Mouse (Mus musculus) heart, postnatal 0 days (tissue): Measurements from ENCODE around the gene Relch. TPM values are rescaled to one million over a fixed set of nuclear protein-coding genes. Genes with fewer than 3 reads are reported as not detected.
A peak's percentile ranks its signal among the peaks of the same experiment; 100 is the strongest.

Experiments
- ATAC-seq: fragments of 200-750 bp; cut with Nextera tagmentation; 2 replicates; pipeline ENCODE4 v1.8.0; 2017; ENCODE audit warnings: low read depth, moderate number of reproducible peaks, moderate library complexity; ENCODE audit not compliant: insufficient read depth
- DNase-seq: peaks from one replicate; pipeline ENCODE4 v3.0.0-alpha.2; 2016; ENCODE audit warnings: low spot score
- H3K27ac ChIP-seq: fragments of 300-500 bp; sonication (generic); 2 replicates; pipeline ENCODE4 v1.5.1; 2014; ENCODE audit warnings: low read depth, mild to moderate bottlenecking
- H3K27me3 ChIP-seq: fragments of 300-500 bp; sonication (generic); 2 replicates; pipeline ENCODE4 v1.6.1; 2014; ENCODE audit warnings: low read length, mixed read lengths; ENCODE audit not compliant: control insufficient read depth, insufficient read depth
- H3K36me3 ChIP-seq: fragments of 300-500 bp; sonication (generic); replicated peaks from 2 replicates; pipeline ENCODE4 v1.6.1; 2014; ENCODE audit warnings: low read length, mixed read lengths; ENCODE audit not compliant: control insufficient read depth, insufficient read depth
- H3K4me1 ChIP-seq: fragments of 300-500 bp; sonication (generic); 2 replicates; pipeline ENCODE4 v1.6.1; 2014; ENCODE audit warnings: antibody characterized with exemption; ENCODE audit not compliant: control insufficient read depth, insufficient read depth
- H3K4me2 ChIP-seq: fragments of 300-500 bp; sonication (generic); 2 replicates; pipeline ENCODE4 v1.6.1; 2014; ENCODE audit warnings: low read depth, mild to moderate bottlenecking, low read length, moderate library complexity
- H3K4me3 ChIP-seq: fragments of 300-500 bp; sonication (generic); 2 replicates; pipeline ENCODE4 v1.5.1; 2014; ENCODE audit warnings: low read depth, low read length
- H3K9ac ChIP-seq: fragments of 300-500 bp; sonication (generic); replicated peaks from 2 replicates; pipeline ENCODE4 v1.6.1; 2014; ENCODE audit warnings: low read depth, low read length, mixed read lengths
- H3K9me3 ChIP-seq: fragments of 300-500 bp; sonication (generic); replicated peaks from 2 replicates; pipeline ENCODE4 v1.6.1; 2016; ENCODE audit warnings: low read length; ENCODE audit not compliant: control insufficient read depth
- CTCF ChIP-seq: IDR thresholded peaks from 2 replicates; pipeline ENCODE4 v1.5.1; 2016; ENCODE audit warnings: antibody characterized with exemption, control low read depth, low read depth
- EP300 ChIP-seq: IDR thresholded peaks from 2 replicates; pipeline ENCODE4 v1.6.1; 2016; ENCODE audit warnings: antibody characterized with exemption, low read depth
- WGBS: fragments of 180-500 bp; shearing (Covaris S2); extraction: QIAGEN DNeasy Blood & Tissue Kit; methylation state at CpG from one replicate; pipeline ENCODE4 v1.1.7; 2014; 5-methylcytosine and 5-hydroxymethylcytosine counted together
- polyA plus RNA-seq: library from polyadenylated mRNA; unstranded; fragments of >200 nt; fragmentation: Nextera tagmentation; extraction: Ambion mirVana; gene quantifications from 2 replicates; pipeline ENCODE4 v1.2.1, GENCODE M21; 2015
- total RNA-seq: library from RNA; depleted of rRNA; stranded (reverse); fragments of >200 nt; gene quantifications from 2 replicates; pipeline ENCODE4 v1.2.3, GENCODE M21; 2014; ENCODE audit warnings: low replicate concordance

Gene Relch
- total and polyA plus RNA-seq, 2 experiments from 2014 or later = 12.2 to 23.9 TPM

DNA sequence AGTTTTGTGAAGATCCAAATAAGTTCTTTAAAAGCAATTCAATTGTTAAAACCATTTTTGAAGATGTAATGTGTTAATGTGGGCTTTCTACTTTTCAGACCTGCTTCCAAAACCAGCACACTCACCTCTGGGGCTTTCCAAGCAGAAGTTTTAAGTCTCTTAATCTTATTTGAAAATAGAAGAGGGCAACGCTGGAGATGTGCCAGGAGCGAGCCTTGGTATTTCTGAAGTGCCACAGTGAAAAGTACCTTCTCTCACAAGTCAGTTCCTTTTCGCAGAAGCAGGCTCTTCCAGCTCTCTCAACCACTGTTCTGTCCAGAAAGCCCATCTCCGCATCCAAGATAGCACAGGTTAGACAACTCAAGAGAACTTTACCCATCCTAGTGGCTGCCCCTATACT is 112.8 kb downstream of the Relch start:
- H3K27me3 ChIP-seq = peaks cover 30% of the 10 kb centered on the region
- no peak overlapping the region for H3K27ac ChIP-seq
- no peaks in the 10 kb centered on the region for H3K36me3 ChIP-seq
- DNase-seq = no peak
- TF ChIP-seq CTCF (no peak), EP300 (no peak)
- ATAC-seq = no peak
- WGBS = 82% methylated on average over 4 of the region's 4 CpGs
- no peak overlapping the region for H3K4me2 ChIP-seq
- H3K9ac ChIP-seq = no peak overlapping the region
- H3K9me3 ChIP-seq = no peaks in the 10 kb centered on the region
- no peaks in the 10 kb centered on the region; the same call in 1 of the 2 replicates for H3K4me1 ChIP-seq
- no peak overlapping the region for H3K4me3 ChIP-seq

DNA sequence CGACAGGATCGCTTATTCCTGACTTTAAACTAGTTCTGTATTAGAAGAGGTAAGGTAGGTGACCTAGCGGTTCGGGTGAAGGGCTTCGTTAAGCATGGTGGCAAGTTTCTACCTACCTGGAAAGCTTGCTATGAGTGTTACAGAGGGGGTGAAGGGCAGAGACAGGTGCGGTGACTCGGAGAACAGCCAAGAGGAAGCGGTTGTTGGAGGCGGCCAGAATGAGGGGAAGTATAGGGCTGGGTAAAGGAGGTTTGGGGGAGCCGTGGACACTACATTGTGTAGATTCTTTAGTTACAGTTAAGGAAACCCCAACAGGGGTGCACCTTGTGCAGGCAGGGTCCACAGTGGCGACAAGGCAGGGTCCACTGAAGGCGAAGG is 116.4 kb downstream of the Relch start:
- no peak for ATAC-seq
- no peaks in the 10 kb centered on the region for H3K9me3 ChIP-seq
- no peak for DNase-seq
- H3K9ac ChIP-seq = no peak overlapping the region; the same call in 1 of the 2 replicates
- 38% methylated on average over 12 of the region's 12 CpGs for WGBS
- H3K4me3 ChIP-seq = peak overlapping the region; percentile 66
- H3K36me3 ChIP-seq = no peaks in the 10 kb centered on the region
- no peak overlapping the region for H3K27ac ChIP-seq
- H3K4me2 ChIP-seq = peak overlapping the region; percentile 99
- TF ChIP-seq EP300 (no peak), CTCF (no peak)
- peaks cover 2% of the 10 kb centered on the region; the same call in 1 of the 2 replicates for H3K4me1 ChIP-seq
- H3K27me3 ChIP-seq = peaks cover 33% of the 10 kb centered on the region

DNA sequence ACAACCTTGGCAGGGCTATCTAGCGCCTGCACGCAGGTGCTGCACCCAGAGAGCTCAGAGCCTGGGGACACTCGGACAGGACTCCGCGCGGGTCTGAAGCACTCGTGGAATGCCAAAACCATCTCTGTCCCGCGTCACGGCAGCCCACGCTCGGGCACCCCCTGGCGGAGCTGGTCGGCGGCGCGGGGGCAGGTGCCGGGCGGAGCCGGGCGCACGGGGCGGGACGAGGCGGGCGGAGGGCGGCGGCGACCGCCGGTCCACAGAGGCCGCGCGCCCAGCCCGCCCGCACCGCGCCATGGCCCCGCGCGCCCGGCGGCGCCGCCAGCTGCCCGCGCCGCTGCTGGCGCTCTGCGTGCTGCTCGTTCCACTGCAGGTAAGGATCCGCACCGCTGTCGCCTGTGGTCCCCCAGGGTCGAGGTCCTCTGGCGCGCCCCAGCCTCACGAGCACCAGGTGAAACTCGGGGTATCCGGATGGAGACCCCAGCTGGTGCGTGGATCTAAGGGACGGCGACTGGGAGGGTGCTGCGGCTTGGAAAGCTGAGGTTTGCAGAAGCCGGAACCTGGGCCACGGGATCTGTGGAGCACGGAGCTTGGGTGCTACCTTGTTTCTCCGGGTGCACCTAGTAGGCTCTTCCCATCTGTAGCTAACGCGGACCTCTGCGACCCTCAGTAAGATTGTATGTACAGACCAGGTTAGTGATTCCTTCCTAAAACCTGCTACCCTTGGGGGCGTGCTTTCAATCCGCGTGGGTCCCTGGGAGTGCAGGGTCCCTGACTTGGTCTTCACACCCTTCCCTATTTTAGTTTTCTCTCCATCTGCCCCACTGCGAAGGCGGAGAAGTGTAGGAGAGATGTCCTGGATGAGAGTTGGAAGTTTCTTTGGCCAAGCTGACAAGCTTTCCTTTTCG is 117.0 kb downstream of the Relch start, which contains the start of gene Tnfrsf11a:
Gene Tnfrsf11a, plus strand, starts transcription at position 262 of the 908 bp plus-strand sequence.
- Histone ChIP-seq H3K36me3 (no peaks in the 10 kb centered on the region), H3K4me2 (peak within 1 kb of the TSS; percentile 99), H3K27ac (no peak within 1 kb of the TSS), H3K4me3 (peak within 1 kb of the TSS; percentile 66), H3K4me1 (peaks cover 6% of the 10 kb centered on the region; the same call in 1 of the 2 replicates), H3K27me3 (peaks cover 33% of the 10 kb centered on the region), H3K9me3 (no peaks in the 10 kb centered on the region), H3K9ac (peak within 1 kb of the TSS; percentile 63)
- TF ChIP-seq CTCF = peak; percentile 30
- no peak for TF ChIP-seq EP300
- peak; percentile 25 for DNase-seq
- ATAC-seq = peak; percentile 83
- WGBS = 5% methylated on average over 66 of the region's 77 CpGs

DNA sequence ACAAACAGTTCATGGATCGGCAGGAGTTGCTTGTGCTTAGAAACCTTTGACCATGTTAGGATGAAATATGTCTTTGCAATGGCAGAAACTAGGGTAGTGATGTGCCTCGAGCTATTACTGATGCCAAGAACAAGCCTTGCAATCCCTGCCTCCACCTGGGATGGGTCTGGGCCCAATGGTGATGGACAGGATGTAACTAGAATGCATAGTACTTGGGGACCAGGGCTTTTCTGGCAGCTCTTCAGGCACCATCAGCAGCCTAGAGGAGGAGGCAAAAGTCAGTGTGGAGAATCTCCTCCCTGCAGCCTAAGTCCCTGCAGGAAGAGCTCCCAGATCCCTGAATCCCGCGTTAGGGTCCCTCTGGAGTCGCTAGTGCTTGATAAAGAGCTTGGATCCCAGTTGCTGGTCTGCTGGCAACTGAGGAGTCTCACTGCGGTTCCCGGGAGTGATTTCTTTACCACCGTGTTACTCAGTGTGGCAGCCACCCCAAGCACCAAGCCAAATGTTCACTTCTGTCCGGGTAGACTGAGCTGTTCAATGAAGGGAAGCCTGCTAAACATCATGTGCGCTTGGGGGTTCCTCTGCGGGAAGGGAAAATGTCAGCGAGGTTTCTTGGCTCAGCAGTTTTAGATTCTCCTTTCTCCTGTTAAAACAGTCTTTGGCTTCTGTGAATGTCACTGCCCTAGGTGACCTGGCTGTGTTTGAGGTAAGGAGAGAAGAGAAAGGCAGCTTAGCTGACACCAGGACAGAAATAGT is 117.9 kb downstream of the Relch start:
- no peak overlapping the region for H3K27ac ChIP-seq
- no peak overlapping the region for H3K9ac ChIP-seq
- peak overlapping the region; percentile 66 for H3K4me3 ChIP-seq
- ATAC-seq (no peak), DNase-seq (no peak)
- H3K36me3 ChIP-seq = no peaks in the 10 kb centered on the region
- WGBS = 36% methylated on average over 12 of the region's 12 CpGs
- no peaks in the 10 kb centered on the region for H3K9me3 ChIP-seq
- peaks cover 6% of the 10 kb centered on the region; the same call in 1 of the 2 replicates for H3K4me1 ChIP-seq
- peaks cover 33% of the 10 kb centered on the region for H3K27me3 ChIP-seq
- TF ChIP-seq EP300 (no peak), CTCF (no peak)
- H3K4me2 ChIP-seq = peak overlapping the region; percentile 99

DNA sequence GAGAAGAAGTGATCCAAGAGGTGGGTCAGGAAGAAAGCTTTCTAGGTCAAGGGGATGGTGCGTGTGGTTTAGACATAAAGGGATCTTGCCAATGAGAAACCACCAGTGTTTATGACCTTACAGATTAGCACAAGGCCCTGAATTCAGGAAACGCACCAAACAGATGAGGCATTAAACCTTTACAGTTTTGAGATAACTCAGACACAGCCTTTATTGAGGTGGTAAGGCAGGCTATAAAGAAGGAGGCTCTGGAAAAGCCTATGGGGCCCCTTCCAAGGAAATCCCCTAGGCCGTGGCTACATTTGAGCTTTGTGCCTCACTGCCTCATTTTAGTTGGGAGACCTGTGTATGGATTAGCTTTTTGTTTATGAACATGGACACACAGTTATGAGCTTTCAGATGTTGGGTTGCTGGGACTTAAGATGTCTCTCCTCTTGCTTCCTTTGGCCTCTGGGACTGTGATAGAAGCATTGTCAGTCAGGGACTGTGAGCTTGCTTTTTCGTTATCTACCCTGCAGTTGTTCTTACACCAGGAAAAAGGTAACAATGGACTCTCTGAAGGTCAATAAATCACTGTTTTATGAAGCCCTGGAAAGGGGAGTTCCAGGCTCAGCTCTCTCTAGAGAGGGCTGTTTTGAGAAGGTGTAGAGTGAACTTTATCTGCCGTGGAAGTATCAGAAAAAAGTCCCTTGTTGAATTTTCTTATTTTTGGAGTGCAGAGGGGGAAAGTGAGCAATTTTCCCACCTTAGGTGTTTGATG is 120.8 kb downstream of the Relch start:
- peaks cover 6% of the 10 kb centered on the region; the same call in 1 of the 2 replicates for H3K4me1 ChIP-seq
- DNase-seq (no peak), ATAC-seq (no peak)
- H3K4me2 ChIP-seq = no peak overlapping the region
- no peak overlapping the region for H3K4me3 ChIP-seq
- WGBS = 73% methylated on average over 5 of the region's 5 CpGs
- H3K27me3 ChIP-seq = peaks cover 22% of the 10 kb centered on the region
- H3K27ac ChIP-seq = no peak overlapping the region
- no peaks in the 10 kb centered on the region for H3K9me3 ChIP-seq
- H3K9ac ChIP-seq = no peak overlapping the region
- H3K36me3 ChIP-seq = no peaks in the 10 kb centered on the region
- TF ChIP-seq CTCF (no peak), EP300 (no peak)
